Mouse (Mus musculus): Measurements from ENCODE around the gene Hspb1.

Gene Hspb1

DNA sequence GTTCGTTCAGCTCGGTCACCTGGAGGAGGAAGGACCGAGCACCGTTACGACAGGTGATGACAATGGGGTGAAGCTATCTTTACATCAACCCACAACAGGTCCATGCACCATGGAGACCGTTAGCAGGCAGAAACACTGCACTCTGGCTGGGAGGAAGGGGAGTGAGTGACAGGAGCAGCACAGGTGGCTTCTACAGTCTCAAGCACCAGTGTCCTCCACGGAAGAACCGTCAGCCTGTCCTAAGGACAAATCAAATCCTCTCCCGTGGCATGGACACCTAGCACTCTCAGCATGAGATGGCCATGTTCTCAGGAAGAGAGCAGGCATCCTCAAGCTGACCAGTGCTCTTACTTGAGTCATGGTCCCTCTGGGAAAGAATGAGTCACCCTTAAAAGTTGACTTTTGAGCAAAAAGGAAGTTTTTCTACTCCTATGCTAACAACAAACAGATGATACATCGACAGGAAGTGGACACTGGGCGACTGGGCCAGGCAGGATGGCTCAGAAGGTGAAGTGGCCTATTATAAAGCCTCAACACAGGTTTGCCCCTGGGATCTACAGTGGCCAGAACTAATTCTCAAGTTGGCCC lies 24.0 kb downstream of the Hspb1 start:
- no peak for DNase-seq (ENCODE audit: low spot score in 2 of 2)

DNA sequence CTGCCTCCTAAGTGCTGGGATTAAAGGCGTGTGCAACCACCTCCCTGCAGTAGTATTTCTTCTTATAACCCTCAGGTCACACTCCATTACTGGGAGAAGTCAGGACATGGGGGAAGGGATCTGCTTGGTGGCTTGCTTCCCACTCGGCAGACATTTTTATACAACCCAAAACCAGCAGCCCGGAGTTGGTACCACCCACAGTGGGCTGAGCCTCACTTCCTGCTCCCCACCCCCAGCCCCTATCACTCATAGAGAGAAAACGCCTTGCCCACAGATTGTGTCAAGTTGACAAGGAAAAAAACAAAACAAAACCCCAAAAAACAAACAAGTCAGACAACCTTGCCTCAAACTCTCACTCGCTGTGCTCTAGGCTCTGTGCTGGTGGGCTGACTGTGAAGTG lies 25.5 kb downstream of the Hspb1 start:
- DNase-seq (ENCODE audit: low spot score in 2 of 2): no peak

DNA sequence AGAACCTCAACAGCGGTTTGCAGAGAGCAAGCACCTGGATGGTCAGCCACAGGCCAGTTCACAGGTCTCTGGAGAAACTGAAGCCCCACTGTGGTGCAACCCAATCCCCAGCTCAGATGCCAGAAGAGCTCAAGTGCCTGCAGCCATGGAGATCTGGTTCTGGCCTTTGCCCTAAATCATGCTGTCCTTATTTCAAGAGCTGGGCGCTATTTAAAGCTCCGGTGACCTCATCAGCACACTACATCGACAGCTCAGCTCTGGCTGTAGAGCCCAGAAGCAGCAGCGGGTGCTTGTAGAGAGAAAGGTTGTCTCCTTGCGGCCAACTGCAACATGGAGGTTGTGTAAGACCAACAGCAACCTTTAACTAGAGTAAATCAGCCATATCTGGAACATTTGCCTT lies 26.4 kb downstream of the Hspb1 start:
- DNase-seq (ENCODE audit: low spot score in 2 of 2): peak in 1 of 2 experiments; percentile 46

DNA sequence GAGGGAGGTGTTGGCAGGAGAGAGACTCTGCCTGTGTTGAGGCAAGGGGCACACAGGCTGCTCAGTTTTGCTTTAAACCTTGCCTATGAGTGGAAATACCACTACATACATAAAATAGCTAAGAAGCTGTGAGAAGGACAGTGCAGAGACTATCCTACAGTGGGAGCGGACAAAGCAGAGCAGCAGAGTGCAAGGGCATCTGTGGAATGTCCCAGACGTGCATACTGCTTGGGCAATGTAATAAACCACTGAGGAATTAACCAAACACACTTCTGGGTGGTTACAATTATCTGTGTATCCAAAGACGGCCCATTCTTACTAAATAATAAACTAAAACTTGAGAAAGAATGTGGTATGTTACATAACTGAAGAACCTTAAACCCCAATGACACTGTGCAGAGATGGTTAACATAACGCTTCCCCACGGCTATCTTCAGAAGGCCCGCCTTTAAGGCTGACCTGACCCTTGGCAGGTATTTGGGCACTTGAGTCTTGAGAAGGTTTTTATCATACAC lies 28.4 kb downstream of the Hspb1 start:
- no peak for DNase-seq (ENCODE audit: low spot score in 2 of 2)

DNA sequence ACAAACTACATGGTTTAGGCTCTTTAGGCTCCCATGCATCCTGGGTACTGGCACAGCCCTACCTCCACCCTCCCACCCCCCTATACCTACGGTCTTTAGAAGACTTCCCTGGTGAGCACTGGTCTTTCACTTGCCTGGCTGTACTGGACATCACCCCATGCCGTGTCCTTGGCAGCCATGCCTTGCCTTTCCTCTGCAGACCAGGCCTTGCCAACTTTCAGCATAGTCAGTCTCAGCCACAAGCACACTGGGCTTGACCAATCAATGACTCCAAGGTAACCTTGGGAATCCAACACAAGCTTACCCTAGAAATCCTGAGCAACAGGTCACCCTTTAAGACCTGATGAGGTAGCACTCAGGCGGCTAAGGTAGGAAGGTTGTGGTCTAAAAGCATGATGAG lies 28.9 kb downstream of the Hspb1 start:
- no peak for DNase-seq (ENCODE audit: low spot score in 2 of 2)

DNA sequence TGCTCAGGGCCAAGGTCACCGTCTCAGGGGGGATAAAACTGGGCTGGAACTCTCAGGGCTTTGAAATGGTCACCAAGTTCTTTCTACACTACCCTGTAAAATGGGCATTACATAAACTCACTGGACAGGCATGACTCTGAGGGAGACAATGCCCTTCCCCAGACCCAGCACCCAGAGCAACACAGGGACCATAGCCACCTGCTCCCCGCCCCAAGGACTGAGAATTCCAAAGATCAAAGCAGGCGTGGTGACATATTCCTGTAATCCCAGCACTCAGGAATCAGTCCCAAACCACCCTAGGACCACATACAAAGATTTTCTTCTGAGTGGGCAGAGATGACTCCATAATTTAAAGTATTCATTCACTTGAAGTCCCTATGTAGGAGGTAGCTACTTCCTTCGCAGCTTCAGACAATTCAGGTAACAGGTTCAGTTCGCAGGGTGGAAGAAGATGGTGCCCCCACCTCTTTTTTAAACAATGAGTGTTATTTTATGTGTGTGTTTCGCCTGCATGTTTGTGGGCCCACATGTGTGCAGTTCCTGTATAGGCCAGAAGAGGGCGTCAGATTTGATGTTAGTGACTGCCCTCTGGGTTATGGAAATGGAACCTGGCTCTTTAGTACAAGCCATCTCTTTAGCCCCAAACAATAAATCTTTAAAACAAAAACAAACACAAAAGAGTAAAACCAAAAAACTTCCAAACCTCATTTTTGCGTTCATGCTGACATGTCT lies 29.8 kb downstream of the Hspb1 start:
- DNase-seq (ENCODE audit: low spot score in 2 of 2): no peak

DNA sequence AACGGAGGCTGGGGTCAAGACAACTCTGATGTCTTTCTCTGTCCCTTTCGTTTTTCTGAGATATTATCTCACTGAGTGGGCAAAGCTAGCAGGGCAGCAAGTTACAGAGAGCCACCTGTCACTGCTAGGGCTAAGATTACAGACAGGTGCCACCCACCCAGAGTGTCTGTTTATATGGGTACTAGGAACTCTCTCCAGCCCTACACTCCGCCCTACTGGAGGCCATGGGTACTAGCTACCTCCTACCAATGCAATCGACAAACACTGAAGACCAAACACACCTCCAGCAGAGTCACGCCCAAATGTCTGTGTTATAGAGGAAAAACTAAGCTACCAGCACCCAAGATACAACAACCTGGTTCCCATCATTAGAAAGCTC lies 30.3 kb downstream of the Hspb1 start:
- DNase-seq (ENCODE audit: low spot score in 2 of 2): no peak

DNA sequence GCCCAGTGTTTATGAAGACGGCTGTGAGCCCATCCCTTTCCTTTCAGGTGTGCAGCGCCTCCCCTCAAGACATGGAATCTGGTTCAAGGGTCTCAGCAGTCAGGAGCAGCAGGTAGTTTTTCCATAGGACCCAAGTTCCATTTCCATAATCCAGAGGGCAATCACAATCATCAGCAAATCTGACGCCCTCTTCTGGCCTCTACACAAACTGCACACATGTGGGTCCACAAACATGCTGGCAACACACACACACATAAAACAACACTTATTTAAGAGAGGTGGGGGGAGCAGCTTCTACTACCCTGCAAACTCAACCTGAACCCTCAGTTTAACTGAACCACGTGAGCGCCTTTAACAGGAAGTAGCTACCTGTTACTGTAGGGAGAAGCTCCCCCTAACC lies 30.9 kb downstream of the Hspb1 start:
- no peak for DNase-seq (ENCODE audit: low spot score in 2 of 2)

DNA sequence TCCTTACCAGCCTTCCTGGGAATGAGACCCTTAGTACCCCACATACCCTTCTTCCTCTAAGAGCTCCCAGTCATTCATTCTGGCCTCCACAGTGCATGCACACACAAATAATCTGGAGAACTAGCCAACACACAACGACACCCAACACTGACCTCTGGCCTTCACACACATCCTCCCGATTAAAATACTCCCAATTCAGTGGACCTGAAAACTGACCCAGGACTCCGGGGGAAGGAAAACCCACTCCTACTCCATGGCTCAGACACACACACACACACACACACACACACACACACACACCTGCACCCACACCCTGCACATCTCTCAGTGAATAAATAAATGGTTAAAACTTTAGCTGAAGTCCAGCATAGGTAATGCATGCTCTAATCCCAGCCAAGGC lies 32.2 kb downstream of the Hspb1 start:
- no peak for DNase-seq (ENCODE audit: low spot score in 2 of 2)

DNA sequence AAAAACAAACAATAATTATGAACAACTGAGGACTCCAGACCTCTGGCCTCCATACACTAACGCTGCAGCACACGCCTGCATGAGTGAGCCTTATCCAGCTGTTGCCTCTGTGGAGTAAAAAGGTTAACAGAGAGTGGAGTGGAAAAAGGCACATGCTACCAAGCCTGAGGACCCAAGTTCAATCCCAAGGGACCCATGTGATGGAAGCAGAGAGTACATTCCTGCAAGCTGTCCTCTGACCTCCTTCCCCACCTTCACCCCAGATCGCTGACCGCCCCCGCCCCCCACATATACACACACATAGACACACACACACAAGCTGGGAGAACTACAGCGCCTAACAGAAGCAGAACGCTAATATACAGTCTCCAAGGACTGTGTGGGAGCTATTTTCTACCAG lies 36.2 kb downstream of the Hspb1 start:
- no peak for DNase-seq (ENCODE audit: low spot score in 2 of 2)

DNA sequence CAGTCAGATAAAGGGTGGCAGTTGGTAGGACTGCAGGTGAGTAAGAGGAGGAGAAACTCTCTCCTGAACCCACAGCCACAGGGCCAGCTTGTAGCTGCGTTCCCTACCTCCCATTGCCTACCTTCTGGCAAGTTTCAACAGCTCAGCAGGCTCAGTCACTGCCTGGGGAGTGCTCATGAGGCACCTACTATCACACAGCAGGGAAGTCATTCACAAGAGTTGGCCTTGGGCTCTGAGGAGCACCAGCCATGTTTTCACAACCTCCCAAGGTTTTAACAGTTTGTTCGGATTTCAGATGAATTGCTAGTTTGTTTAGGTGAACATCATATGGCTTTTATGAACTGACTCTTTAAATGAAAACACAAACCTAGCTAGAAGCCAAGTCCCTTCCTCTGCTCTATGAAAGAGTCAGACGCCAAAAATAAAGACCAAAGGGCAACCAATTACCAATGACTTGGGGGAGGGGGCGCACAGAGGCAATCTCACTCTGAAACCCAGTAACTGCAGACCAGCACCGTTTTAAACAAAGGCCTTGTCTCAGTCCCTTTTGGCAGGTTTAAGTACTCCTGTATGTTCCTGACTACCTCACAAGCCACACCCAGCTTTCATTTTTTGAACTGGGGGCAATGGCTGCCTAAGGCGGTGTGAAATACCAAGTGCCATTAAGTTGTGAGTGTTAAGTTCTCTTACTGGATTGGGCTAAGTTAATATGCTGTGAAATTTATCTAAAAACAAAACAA lies 42.1 kb downstream of the Hspb1 start:
- DNase-seq (ENCODE audit: low spot score in 2 of 2): no peak

DNA sequence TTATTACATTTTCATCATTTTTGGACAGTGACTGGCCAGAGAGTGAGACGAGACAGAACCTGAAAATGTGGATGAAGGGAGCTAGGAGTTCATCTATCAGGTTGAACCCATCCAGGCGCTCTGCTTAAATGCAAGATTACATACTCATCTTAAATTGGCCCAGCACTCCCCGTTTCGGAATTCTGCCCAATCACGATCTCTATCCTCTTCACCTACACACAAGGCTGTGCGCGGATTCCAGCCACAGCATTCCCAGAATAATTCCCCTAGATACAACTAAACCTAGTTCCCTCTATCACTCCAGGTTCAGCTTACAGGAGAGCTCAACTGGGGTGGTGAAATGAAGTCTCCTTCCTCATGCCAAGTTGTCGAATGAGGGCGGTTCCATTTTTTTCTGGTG lies 43.8 kb downstream of the Hspb1 start:
- no peak for DNase-seq (ENCODE audit: low spot score in 2 of 2)

DNA sequence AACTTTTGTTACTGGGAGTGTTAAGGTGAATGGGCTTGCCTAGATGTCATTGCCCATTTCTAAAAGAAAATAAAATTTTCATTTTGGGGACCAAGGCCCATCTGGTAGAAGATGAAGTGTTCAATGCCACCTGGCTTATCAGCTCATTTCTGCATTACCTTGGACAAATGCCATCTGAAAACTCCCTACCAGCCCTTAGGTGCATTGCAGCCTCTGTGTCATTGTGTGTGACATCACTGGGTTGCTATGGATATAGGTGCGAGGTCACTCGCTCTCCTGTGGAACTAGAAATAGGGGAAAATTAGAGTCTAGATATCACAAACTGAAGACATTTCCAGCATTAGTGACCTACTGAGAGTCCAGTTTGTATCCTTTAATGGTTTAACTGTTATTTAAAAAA lies 44.6 kb downstream of the Hspb1 start:
- DNase-seq (ENCODE audit: low spot score in 2 of 2): no peak

DNA sequence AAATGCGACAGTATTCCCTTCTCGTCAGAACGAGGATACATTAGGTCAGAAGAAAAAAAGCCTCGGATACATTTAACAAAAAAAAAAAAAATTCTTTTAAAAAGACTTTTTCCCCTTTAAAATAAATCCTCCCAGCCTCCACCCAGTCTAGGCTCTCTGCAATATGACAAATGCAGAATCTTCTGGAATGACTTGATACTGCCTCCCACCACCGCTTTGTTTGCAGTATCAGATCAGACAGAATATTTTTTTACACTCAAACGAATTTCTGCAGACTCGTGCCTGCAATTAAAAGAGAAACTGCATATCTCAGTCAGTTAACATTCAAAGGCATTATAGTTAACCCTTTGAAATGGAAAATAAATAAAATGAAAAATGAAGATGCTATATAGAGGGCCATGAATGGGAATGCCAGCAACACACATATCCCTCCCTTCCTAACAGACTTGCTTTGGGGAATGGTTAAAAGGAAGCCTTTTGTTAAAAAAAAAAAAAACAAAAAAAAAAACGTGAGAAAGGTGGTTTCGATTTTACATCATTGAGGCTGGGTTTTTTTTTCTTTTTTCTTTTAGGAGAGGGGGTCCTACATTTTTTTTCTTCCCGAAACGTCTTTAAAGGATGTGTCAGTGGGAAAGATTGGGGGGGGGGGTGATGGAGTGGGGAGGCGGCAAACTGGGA lies 45.6 kb downstream of the Hspb1 start:
- DNase-seq (ENCODE audit: low spot score in 2 of 2): no peak

DNA sequence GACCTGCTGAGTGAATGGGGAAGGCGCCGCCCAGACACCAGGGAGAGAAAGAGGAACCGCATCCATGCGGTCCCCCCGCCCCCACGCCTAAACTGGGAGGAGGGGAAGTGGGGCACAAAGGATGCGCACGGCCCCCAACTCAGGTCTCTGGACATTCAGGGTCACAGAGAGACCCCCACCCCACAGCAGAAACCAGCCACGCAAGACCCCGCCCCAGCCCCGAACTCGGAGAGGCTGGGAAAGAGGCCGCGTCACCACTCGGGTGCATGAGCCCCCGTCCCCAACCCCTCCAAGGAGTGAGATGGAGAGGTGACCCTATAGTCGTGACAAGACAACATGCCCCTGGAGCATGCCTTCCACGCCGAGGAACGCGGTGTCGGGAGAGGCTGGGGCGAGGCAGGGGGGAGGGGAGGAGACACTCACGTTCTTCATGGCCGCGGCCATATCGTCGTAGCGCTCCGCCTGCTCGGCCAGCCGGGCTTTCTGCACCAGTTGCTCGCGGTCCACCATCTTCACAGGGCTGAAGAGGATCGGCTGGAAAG lies 46.3 kb downstream of the Hspb1 start:
- peak in 1 of 2 experiments; percentile 55 for DNase-seq (ENCODE audit: low spot score in 2 of 2)

DNA sequence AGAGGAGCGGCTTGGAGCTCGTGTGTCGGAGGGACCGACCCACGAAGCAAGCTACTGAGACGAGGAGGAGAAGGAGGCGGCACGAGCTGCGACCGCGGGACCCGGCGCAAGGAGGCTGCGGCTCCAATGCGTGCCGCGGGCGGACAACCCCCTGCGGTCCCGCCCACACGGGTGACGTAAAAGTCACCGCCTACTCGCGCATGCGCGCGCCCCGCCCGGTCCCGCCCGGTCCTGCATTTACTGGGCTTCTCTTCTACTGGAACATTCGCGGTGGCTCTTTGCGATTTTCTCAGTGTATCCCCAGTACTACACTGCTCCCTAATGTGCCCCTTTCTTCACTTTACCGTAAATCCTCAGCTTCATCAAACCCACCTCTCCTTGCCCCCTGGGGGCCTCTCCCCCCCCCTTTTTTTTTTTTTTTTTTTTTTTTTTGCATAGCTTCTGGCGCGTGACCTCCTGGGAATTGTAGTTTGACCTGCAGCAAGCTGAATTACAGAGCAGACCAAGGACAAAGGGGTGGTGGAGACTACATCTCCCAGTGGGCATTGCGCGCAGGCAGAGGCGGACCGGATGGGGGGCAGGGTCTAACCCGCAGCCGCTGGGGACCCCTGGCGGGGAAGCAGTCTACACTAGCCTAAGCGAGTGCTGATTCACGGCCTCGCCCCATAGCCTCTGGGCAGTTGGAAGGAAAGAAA lies 46.9 kb downstream of the Hspb1 start, which contains the start of gene Ywhag:
Gene Ywhag (minus strand): TSS at position 136 of the 695 bp plus-strand sequence.
- DNase-seq (ENCODE audit: low spot score in 2 of 2): peak; percentile 96 to 97

DNA sequence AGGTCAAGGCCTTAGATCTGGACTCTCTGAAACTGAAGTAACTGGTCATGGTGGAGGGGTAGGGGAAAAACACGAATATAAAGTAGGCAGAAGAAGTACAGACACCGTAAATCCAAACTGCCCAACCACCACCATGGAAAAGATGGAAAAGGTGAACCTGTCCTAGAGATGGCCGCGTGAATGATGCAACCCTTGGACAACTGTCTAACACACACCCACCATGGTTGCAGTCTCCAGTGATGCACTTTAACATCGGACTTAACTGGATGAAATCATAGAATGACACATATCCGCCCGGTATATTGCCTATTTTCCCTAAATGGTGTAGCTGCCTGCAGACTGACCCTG lies 47.4 kb downstream of the Hspb1 start:
- no peak for DNase-seq (ENCODE audit: low spot score in 2 of 2)

DNA sequence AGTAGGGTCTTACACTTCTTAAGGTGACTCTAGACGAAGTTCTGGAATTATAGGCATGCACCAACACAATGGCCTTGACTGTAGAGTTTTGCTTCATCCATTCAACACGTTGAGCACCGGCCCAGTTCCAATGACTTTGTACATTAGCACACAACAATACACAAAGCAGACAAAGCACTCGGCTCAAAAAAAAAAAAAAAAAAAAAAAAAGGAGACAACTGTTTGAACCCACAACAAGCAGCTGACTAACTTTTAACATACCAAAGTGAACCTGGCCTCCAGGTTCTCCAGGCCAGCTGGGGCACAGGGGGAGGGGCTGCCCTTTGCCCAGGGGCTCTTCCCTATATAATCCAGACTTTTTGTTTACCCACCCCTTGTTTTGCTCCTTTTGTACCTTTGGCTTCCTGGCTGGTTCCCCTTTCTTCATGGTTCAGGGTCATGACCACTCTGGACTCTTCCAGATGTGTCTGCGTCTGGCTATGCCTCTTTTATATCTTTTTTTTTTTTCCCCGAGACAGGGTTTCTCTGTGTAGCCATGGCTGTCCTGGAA lies 48.0 kb downstream of the Hspb1 start:
- no peak for DNase-seq (ENCODE audit: low spot score in 2 of 2)
